Mouse (Mus musculus): ENCODE measurements around the gene Bcor. TPM values are rescaled to one million over a fixed set of nuclear protein-coding genes. Genes with fewer than 3 reads are reported as not detected.

Bcor gene
- polyA plus RNA-seq, 1 experiment from 2014 or later = 14.7 TPM

GRCm38 (mm10) chrX:12090871-12091404 is 69.2 kb downstream of the Bcor start:
- 11% methylated on average over 21 of the region's 47 CpGs for WGBS
- peaks cover 11% of the 10 kb centered on the region for H3K27me3 ChIP-seq (ENCODE audit: control insufficient read depth, insufficient read depth, low read depth, low read length)

GRCm38 (mm10) chrX:12090151-12090870 is 69.8 kb downstream of the Bcor start:
- Histone ChIP-seq H3K9me3 (replicated peaks; ENCODE audit: control insufficient read depth, low read length, poor library complexity, severe bottlenecking) (no peaks in the 10 kb centered on the region), H3K4me2 (ENCODE audit: low read length) (peak overlapping the region; percentile 88), H3K9ac (ENCODE audit: low read depth, low read length) (peak overlapping the region; percentile 66; the same call in 1 of the 2 replicates), H3K27me3 (ENCODE audit: control insufficient read depth, insufficient read depth, low read depth, low read length) (peaks cover 11% of the 10 kb centered on the region), H3K27ac (ENCODE audit: low read length) (peak overlapping the region; percentile 77), H3K4me3 (ENCODE audit: low read depth, low read length) (peak overlapping the region; percentile 46; the same call in 1 of the 2 replicates), H3K4me1 (ENCODE audit: control insufficient read depth, insufficient read depth, low read length) (peaks cover 15% of the 10 kb centered on the region), H3K36me3 (ENCODE audit: control insufficient read depth, insufficient read depth, low read length) (no peaks in the 10 kb centered on the region)
- 0 out of 2 replicates have a peak, but pooled peaks have one; percentile 1 for ATAC-seq
- 7% methylated on average over 37 of the region's 37 CpGs for WGBS

More at GRCm38 (mm10) chrX:12090871-12091404, 69.2 kb downstream of the Bcor start:
- Histone ChIP-seq H3K4me1 (ENCODE audit: control insufficient read depth, insufficient read depth, low read length) (peaks cover 14% of the 10 kb centered on the region), H3K9me3 (replicated peaks; ENCODE audit: control insufficient read depth, low read length, poor library complexity, severe bottlenecking) (no peaks in the 10 kb centered on the region), H3K4me3 (ENCODE audit: low read depth, low read length) (peak overlapping the region; percentile 46), H3K36me3 (ENCODE audit: control insufficient read depth, insufficient read depth, low read length) (no peaks in the 10 kb centered on the region), H3K4me2 (ENCODE audit: low read length) (peak overlapping the region; percentile 88), H3K9ac (ENCODE audit: low read depth, low read length) (peak overlapping the region; percentile 66), H3K27ac (ENCODE audit: low read length) (peak overlapping the region; percentile 77)
- peak; percentile 31 for ATAC-seq

DNA sequence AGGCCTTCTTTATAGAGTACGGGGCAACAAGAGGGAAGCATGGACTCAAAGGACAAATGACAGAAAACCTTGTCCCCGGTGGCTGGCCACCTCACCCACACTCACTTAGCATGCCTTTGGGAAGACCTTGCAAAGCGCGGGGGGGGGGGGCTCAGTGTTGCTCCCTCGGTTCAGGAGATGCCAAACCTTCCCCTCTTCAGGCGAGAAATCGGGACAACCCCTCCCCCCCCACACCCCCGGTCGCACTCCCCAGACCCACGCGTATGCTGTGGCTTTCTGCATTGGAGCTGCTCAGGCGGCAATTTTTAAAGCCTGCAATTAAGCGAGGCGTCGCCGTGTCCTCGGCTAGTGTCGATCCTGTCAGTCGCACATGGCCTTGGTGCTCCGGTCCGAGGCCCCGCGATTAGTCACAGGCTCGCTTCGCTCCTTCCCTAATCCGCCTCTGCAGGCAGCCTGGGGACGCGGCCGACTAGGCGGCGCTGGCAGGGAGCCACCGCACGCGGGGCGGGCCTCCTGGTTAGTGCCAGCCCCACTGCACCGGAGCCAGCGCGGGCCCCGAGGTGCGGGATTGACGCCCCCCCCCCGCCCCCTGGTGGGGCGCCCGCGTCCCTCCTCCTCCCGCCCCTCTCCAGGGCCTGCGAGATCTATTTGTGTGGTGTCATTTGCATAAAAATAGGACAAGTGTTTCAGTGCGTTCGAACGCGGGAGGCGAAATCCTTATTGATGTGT is 70.6 kb downstream of the Bcor start:
- WGBS = 3% methylated on average over 36 of the region's 52 CpGs
- Histone ChIP-seq H3K36me3 (ENCODE audit: control insufficient read depth, insufficient read depth, low read length) (no peaks in the 10 kb centered on the region), H3K4me3 (ENCODE audit: low read depth, low read length) (peak overlapping the region; percentile 11; the same call in 1 of the 2 replicates), H3K4me1 (ENCODE audit: control insufficient read depth, insufficient read depth, low read length) (peaks cover 15% of the 10 kb centered on the region), H3K9me3 (replicated peaks; ENCODE audit: control insufficient read depth, low read length, poor library complexity, severe bottlenecking) (no peaks in the 10 kb centered on the region), H3K4me2 (ENCODE audit: low read length) (peak overlapping the region; percentile 88), H3K9ac (ENCODE audit: low read depth, low read length) (peak overlapping the region; percentile 44), H3K27ac (ENCODE audit: low read length) (peak overlapping the region; percentile 91), H3K27me3 (ENCODE audit: control insufficient read depth, insufficient read depth, low read depth, low read length) (peaks cover 11% of the 10 kb centered on the region)
- peak; percentile 9; the same call in 1 of the 2 replicates for ATAC-seq

- Histone ChIP-seq H3K4me3 (ENCODE audit: low read depth, low read length) (peak overlapping the region; percentile 49), H3K9ac (ENCODE audit: low read depth, low read length) (peak overlapping the region; percentile 73; the same call in 1 of the 2 replicates), H3K36me3 (ENCODE audit: control insufficient read depth, insufficient read depth, low read length) (no peaks in the 10 kb centered on the region), H3K4me2 (ENCODE audit: low read length) (peak overlapping the region; percentile 88), H3K27me3 (ENCODE audit: control insufficient read depth, insufficient read depth, low read depth, low read length) (peaks cover 11% of the 10 kb centered on the region), H3K9me3 (replicated peaks; ENCODE audit: control insufficient read depth, low read length, poor library complexity, severe bottlenecking) (no peaks in the 10 kb centered on the region), H3K27ac (ENCODE audit: low read length) (peak overlapping the region; percentile 91), H3K4me1 (ENCODE audit: control insufficient read depth, insufficient read depth, low read length) (peaks cover 15% of the 10 kb centered on the region)
- WGBS = under 1% methylated on average over 13 of the region's 13 CpGs
- peak; percentile 5; the same call in 1 of the 2 replicates for ATAC-seq
These were observed 71.2 kb downstream of the Bcor start for GRCm38 (mm10) chrX:12089027-12089340.

- H3K27me3 ChIP-seq (ENCODE audit: control insufficient read depth, insufficient read depth, low read depth, low read length) = peaks cover 16% of the 10 kb centered on the region
- H3K36me3 ChIP-seq (ENCODE audit: control insufficient read depth, insufficient read depth, low read length) = no peaks in the 10 kb centered on the region
- peaks cover 15% of the 10 kb centered on the region for H3K4me1 ChIP-seq (ENCODE audit: control insufficient read depth, insufficient read depth, low read length)
- peak overlapping the region; percentile 88 for H3K4me2 ChIP-seq (ENCODE audit: low read length)
- peak overlapping the region; percentile 73 for H3K9ac ChIP-seq (ENCODE audit: low read depth, low read length)
- WGBS = 3% methylated on average over 55 of the region's 72 CpGs
- peak overlapping the region; percentile 91 for H3K27ac ChIP-seq (ENCODE audit: low read length)
- ATAC-seq = peak; percentile 65
- H3K9me3 ChIP-seq (replicated peaks; ENCODE audit: control insufficient read depth, low read length, poor library complexity, severe bottlenecking) = no peaks in the 10 kb centered on the region
- peak overlapping the region; percentile 49 for H3K4me3 ChIP-seq (ENCODE audit: low read depth, low read length)
These were observed 71.7 kb downstream of the Bcor start for GRCm38 (mm10) chrX:12088301-12089026.

- Histone ChIP-seq H3K4me1 (ENCODE audit: control insufficient read depth, insufficient read depth, low read length) (peaks cover 15% of the 10 kb centered on the region), H3K27ac (ENCODE audit: low read length) (peak overlapping the region; percentile 91), H3K9me3 (replicated peaks; ENCODE audit: control insufficient read depth, low read length, poor library complexity, severe bottlenecking) (no peaks in the 10 kb centered on the region), H3K4me2 (ENCODE audit: low read length) (peak overlapping the region; percentile 88), H3K27me3 (ENCODE audit: control insufficient read depth, insufficient read depth, low read depth, low read length) (peaks cover 20% of the 10 kb centered on the region), H3K36me3 (ENCODE audit: control insufficient read depth, insufficient read depth, low read length) (no peaks in the 10 kb centered on the region), H3K9ac (ENCODE audit: low read depth, low read length) (peak overlapping the region; percentile 73), H3K4me3 (ENCODE audit: low read depth, low read length) (peak overlapping the region; percentile 49)
- under 1% methylated on average over 38 of the region's 55 CpGs for WGBS
- ATAC-seq = peak; percentile 36
These were observed 72.4 kb downstream of the Bcor start for GRCm38 (mm10) chrX:12087511-12088300.

- H3K4me2 ChIP-seq (ENCODE audit: low read length) = peak overlapping the region; percentile 88
- H3K9me3 ChIP-seq (replicated peaks; ENCODE audit: control insufficient read depth, low read length, poor library complexity, severe bottlenecking) = no peaks in the 10 kb centered on the region
- H3K36me3 ChIP-seq (ENCODE audit: control insufficient read depth, insufficient read depth, low read length) = no peaks in the 10 kb centered on the region
- under 1% methylated on average over 39 of the region's 70 CpGs for WGBS
- peak overlapping the region; percentile 91 for H3K27ac ChIP-seq (ENCODE audit: low read length)
- peak overlapping the region; percentile 73 for H3K9ac ChIP-seq (ENCODE audit: low read depth, low read length)
- H3K27me3 ChIP-seq (ENCODE audit: control insufficient read depth, insufficient read depth, low read depth, low read length) = peaks cover 20% of the 10 kb centered on the region
- no peak for ATAC-seq
- H3K4me3 ChIP-seq (ENCODE audit: low read depth, low read length) = peak overlapping the region; percentile 49
- peaks cover 15% of the 10 kb centered on the region for H3K4me1 ChIP-seq (ENCODE audit: control insufficient read depth, insufficient read depth, low read length)
These were observed 73.3 kb downstream of the Bcor start for GRCm38 (mm10) chrX:12086674-12087510.
